In genomic region chr4:55008616-55009015, GRCm38 (mm10) we compare ENCODE assay signal across 14 mouse cellular contexts.
"Had no signal": no experiment of that assay in that cellular context is flagged by ENCODE, and none has a peak within 500 bp of the region (broad histone marks: within the 10 kb centered on the region; RNA-seq: fewer than 3 reads in every experiment).

No protein-coding gene starts in this region.

- DNase-seq: heart, postnatal 14 days; heart, postnatal 36 days; heart, postnatal 4 days; kidney, adult 11 months; kidney, adult 18-20 months; kidney, adult 2 months; kidney, adult 8-10 months; kidney, adult 9 months; kidney, postnatal 10 days; kidney, postnatal 14 days; kidney, postnatal 25 days; kidney, postnatal 36 days; layer of hippocampus, adult 9-11 months; layer of hippocampus, postnatal 36 days had no signal
